Mouse (Mus musculus) liver, embryonic 13.5 days (tissue): ENCODE data around the gene Zmat1. TPM values are rescaled to one million over a fixed set of nuclear protein-coding genes. Genes with fewer than 3 reads are reported as not detected.
"Not testable (repeated sequence)": the region's sequence is repeated elsewhere in the genome, so short reads cannot be mapped to it uniquely, and the experiment has no call there.

Experiments
- ATAC-seq: fragments of 200-750 bp; cut with Nextera tagmentation; 2 replicates; pipeline ENCODE4 v1.8.0; 2017; ENCODE audit warnings: low read depth, mild to moderate bottlenecking, moderate number of reproducible peaks, moderate library complexity
- DNase-seq: peaks from one replicate; pipeline ENCODE4 v3.0.0; 2022
- H3K27ac ChIP-seq: fragments of 300-500 bp; sonication (generic); 2 replicates; pipeline ENCODE4 v1.5.1; 2015; ENCODE audit warnings: moderate library complexity, mild to moderate bottlenecking, inconsistent platforms
- H3K27me3 ChIP-seq: fragments of 300-500 bp; sonication (generic); 2 replicates; pipeline ENCODE4 v1.6.1; 2015; ENCODE audit warnings: mild to moderate bottlenecking, inconsistent platforms
- H3K36me3 ChIP-seq: fragments of 300-500 bp; sonication (generic); 2 replicates; pipeline ENCODE4 v1.6.1; 2015; ENCODE audit warnings: mild to moderate bottlenecking, inconsistent platforms
- H3K4me1 ChIP-seq: fragments of 300-500 bp; sonication (generic); replicated peaks from 2 replicates; pipeline ENCODE4 v1.6.1; 2015; ENCODE audit warnings: inconsistent platforms
- H3K4me2 ChIP-seq: fragments of 300-500 bp; sonication (generic); 2 replicates; pipeline ENCODE4 v1.6.1; 2015; ENCODE audit warnings: inconsistent platforms, mild to moderate bottlenecking, moderate library complexity
- H3K4me3 ChIP-seq: fragments of 300-500 bp; sonication (generic); replicated peaks from 2 replicates; pipeline ENCODE4 v1.5.1; 2015; ENCODE audit warnings: mild to moderate bottlenecking, inconsistent platforms
- H3K9ac ChIP-seq: fragments of 300-500 bp; sonication (generic); 2 replicates; pipeline ENCODE4 v1.6.1; 2015; ENCODE audit warnings: mild to moderate bottlenecking, inconsistent platforms
- H3K9me3 ChIP-seq: fragments of 300-500 bp; sonication (generic); replicated peaks from 2 replicates; pipeline ENCODE4 v1.6.1; 2016; ENCODE audit warnings: inconsistent platforms
- WGBS: fragments of 180-500 bp; shearing (Covaris S2); methylation state at CpG from one replicate; pipeline ENCODE4 v1.1.7; 2015; ENCODE audit not compliant: insufficient replicate concordance; 5-methylcytosine and 5-hydroxymethylcytosine counted together
- polyA plus RNA-seq: library from polyadenylated mRNA; unstranded; fragments of >200 nt; fragmentation: Nextera tagmentation; extraction: Ambion mirVana; gene quantifications from 2 replicates; pipeline ENCODE4 v1.2.1, GENCODE M21; 2015

The Zmat1 gene
- polyA plus RNA-seq: 1.2 and 1.7 TPM in 2 replicates

- Histone ChIP-seq H3K9ac (peak within 1 kb of the TSS; percentile 84), H3K4me3 (peak within 1 kb of the TSS; percentile 69), H3K4me2 (peak within 1 kb of the TSS; percentile 61), H3K27ac (peak within 1 kb of the TSS; percentile 85), H3K4me1 (peaks cover 4% of the 10 kb centered on the region; the same call in 1 of the 2 replicates), H3K9me3 (no peaks in the 10 kb centered on the region), H3K36me3 (no peaks in the 10 kb centered on the region), H3K27me3 (no peaks in the 10 kb centered on the region)
- peak; percentile 100 for ATAC-seq
- DNase-seq: peak; percentile 82
- WGBS: 22% methylated on average over 52 of the region's 65 CpGs
Observed at GRCm38 (mm10) chrX:135008720-135009470, at the start of gene Zmat1. Gene Zmat1 (minus strand): TSS chrX:135009209.

DNA sequence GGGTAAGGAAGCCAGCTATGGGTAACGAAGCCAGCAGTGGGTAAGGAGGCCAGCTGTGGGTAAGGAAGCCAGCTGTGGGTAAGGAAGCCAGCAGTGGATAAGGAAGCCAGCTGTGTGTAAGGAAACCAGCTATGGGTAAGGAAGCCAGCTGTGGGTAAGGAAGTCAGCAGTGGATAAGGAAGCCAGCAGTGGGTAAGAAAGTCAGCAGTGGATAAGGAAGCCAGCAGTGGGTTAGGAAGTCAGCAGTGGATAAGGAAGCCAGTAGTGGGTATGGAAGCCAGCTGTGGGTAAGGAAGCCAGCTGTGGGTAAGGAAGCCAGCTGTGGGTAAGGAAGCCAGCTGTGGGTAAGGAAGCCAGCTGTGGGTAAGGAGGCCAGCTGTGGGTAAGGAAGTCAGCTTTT is 44.9 kb upstream of the Zmat1 start:
- not testable (repeated sequence) for H3K27me3 ChIP-seq, H3K4me1 ChIP-seq, H3K9me3 ChIP-seq, H3K4me3 ChIP-seq, H3K27ac ChIP-seq, H3K9ac ChIP-seq, H3K36me3 ChIP-seq, H3K4me2 ChIP-seq, ATAC-seq, DNase-seq
- WGBS: 30% methylated on average over 1 of the region's 1 CpGs

GRCm38 (mm10) chrX:135035962-135036375 is 27.0 kb upstream of the Zmat1 start:
- Histone ChIP-seq H3K9me3 (no peaks in the 10 kb centered on the region), H3K4me3 (peak overlapping the region; percentile 29), H3K4me1 (no peaks in the 10 kb centered on the region; the same call in 1 of the 2 replicates), H3K4me2 (peak overlapping the region; percentile 47), H3K27me3 (peaks cover 9% of the 10 kb centered on the region; the same call in 1 of the 2 replicates), H3K27ac (no peak overlapping the region), H3K9ac (no peak overlapping the region), H3K36me3 (no peaks in the 10 kb centered on the region)
- ATAC-seq (no peak), DNase-seq (no peak)
- WGBS: 14% methylated on average over 24 of the region's 24 CpGs

- DNase-seq: no peak
- no peaks in the 10 kb centered on the region for H3K4me1 ChIP-seq
- no peak overlapping the region for H3K27ac ChIP-seq
- 68% methylated on average over 9 of the region's 9 CpGs for WGBS
- ATAC-seq: no peak
- H3K36me3 ChIP-seq: no peaks in the 10 kb centered on the region
- no peak overlapping the region for H3K9ac ChIP-seq
- H3K9me3 ChIP-seq: no peaks in the 10 kb centered on the region
- no peaks in the 10 kb centered on the region for H3K27me3 ChIP-seq
- no peak overlapping the region for H3K4me2 ChIP-seq
- no peak overlapping the region for H3K4me3 ChIP-seq
Observed at GRCm38 (mm10) chrX:135025135-135025534, 16.1 kb upstream of the Zmat1 start.

GRCm38 (mm10) chrX:135011381-135011780 is 2.4 kb upstream of the Zmat1 start:
- Histone ChIP-seq H3K27ac (no peak overlapping the region), H3K4me1 (peaks cover 4% of the 10 kb centered on the region; the same call in 1 of the 2 replicates), H3K36me3 (no peaks in the 10 kb centered on the region), H3K27me3 (no peaks in the 10 kb centered on the region), H3K4me3 (no peak overlapping the region), H3K4me2 (no peak overlapping the region), H3K9ac (no peak overlapping the region), H3K9me3 (no peaks in the 10 kb centered on the region)
- no peak for ATAC-seq
- 58% methylated on average over 3 of the region's 3 CpGs for WGBS
- DNase-seq: no peak

- DNase-seq (no peak), ATAC-seq (peak; percentile 9; the same call in 1 of the 2 replicates)
- H3K27me3 ChIP-seq: no peaks in the 10 kb centered on the region
- WGBS: 33% methylated on average over 6 of the region's 6 CpGs
- H3K9me3 ChIP-seq: no peaks in the 10 kb centered on the region
- peak overlapping the region; percentile 61 for H3K4me2 ChIP-seq
- H3K9ac ChIP-seq: peak overlapping the region; percentile 60
- H3K27ac ChIP-seq: no peak overlapping the region
- H3K36me3 ChIP-seq: no peaks in the 10 kb centered on the region
- H3K4me1 ChIP-seq: peaks cover 4% of the 10 kb centered on the region; the same call in 1 of the 2 replicates
- peak overlapping the region; percentile 69 for H3K4me3 ChIP-seq
Observed at GRCm38 (mm10) chrX:135009471-135009815, 434 bp upstream of the Zmat1 start.

DNA sequence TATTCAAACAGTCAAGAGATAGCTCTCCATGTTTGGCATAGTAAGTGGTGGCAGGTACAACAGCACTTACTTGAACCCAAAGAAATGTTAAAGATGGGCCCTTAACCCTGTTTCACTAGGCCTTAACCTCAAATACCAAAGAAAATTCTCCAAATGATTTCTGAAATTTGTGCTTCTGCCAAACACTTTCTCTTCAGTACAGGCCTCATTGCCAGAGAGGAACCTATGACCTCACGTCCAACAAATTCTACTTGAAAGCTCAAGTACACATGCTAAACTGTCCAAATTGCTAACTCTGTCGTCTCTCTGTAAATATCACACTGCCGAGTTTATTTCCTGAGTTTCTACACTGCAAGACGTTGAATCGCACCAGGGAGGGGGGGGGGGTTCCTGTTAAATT is 988 bp downstream of the Zmat1 start:
- H3K9me3 ChIP-seq: no peaks in the 10 kb centered on the region
- peak overlapping the region; percentile 55 for H3K27ac ChIP-seq
- 27% methylated on average over 5 of the region's 5 CpGs for WGBS
- peaks cover 4% of the 10 kb centered on the region; the same call in 1 of the 2 replicates for H3K4me1 ChIP-seq
- H3K9ac ChIP-seq: peak overlapping the region; percentile 50; the same call in 1 of the 2 replicates
- no peaks in the 10 kb centered on the region for H3K36me3 ChIP-seq
- no peak for ATAC-seq
- H3K27me3 ChIP-seq: no peaks in the 10 kb centered on the region
- DNase-seq: no peak
- peak overlapping the region; percentile 61 for H3K4me2 ChIP-seq
- peak overlapping the region; percentile 69 for H3K4me3 ChIP-seq

DNA sequence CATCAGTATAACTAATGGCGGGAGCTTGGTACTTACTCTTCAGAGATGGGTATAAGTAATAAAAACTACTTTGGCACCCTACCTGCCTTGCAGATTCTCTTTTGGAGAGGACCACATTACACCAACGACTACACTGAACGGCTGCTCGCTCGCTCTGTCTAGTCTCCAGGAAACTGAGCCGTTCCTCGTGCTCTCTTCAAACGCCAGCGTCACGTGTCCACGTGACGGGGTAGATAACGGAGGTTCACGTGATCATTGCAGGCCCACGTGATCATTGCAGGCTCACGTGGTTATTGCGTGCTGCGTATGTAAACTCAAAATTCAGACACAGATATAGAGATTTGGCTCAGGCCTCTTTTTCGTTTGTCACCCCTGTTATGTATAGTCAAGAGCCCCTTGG is 44.5 kb downstream of the Zmat1 start, which contains the start of gene Nxf2:
Gene Nxf2, minus strand, starts transcription at position 209 of the 400 bp plus-strand sequence.
- DNase-seq (no peak), ATAC-seq (no peak)
- H3K4me1 ChIP-seq: no peaks in the 10 kb centered on the region
- no peak within 1 kb of the TSS for H3K27ac ChIP-seq
- H3K4me3 ChIP-seq: peak within 1 kb of the TSS; percentile 31
- no peaks in the 10 kb centered on the region for H3K9me3 ChIP-seq
- no peaks in the 10 kb centered on the region for H3K36me3 ChIP-seq
- H3K9ac ChIP-seq: no peak within 1 kb of the TSS
- no peaks in the 10 kb centered on the region; the same call in 1 of the 2 replicates for H3K27me3 ChIP-seq
- WGBS: 85% methylated on average over 19 of the region's 19 CpGs
- peak within 1 kb of the TSS; percentile 54 for H3K4me2 ChIP-seq

GRCm38 (mm10) chrX:134963305-134964094 is 45.5 kb downstream of the Zmat1 start:
- 55% methylated on average over 36 of the region's 53 CpGs for WGBS
- H3K36me3 ChIP-seq: no peaks in the 10 kb centered on the region
- ATAC-seq: peak; percentile 95
- DNase-seq: peak; percentile 48
- H3K4me3 ChIP-seq: peak overlapping the region; percentile 31
- H3K4me2 ChIP-seq: peak overlapping the region; percentile 54
- no peak overlapping the region for H3K9ac ChIP-seq
- no peaks in the 10 kb centered on the region; the same call in 1 of the 2 replicates for H3K27me3 ChIP-seq
- no peaks in the 10 kb centered on the region for H3K9me3 ChIP-seq
- no peaks in the 10 kb centered on the region for H3K4me1 ChIP-seq
- no peak overlapping the region for H3K27ac ChIP-seq

DNA sequence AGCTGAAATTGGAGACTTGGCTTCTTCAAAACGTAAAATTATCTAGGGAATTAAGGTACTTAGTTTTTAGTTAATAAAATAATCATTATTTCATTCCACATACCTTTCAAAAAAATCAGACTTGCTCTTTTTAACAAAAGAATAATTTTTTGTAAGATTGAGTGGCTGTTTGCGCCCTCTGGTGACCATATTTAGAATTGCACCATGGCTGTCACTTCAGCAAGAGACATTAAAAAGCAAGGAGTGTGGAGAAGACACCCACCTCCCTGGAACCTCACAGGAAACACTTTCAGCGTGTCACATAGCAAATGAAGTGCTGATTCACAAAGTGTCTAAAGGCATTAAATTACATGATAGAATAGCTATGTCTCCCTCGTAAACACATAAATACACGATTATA is 78.6 kb downstream of the Zmat1 start:
- Histone ChIP-seq H3K4me3 (no peak overlapping the region), H3K27me3 (no peaks in the 10 kb centered on the region), H3K9me3 (no peaks in the 10 kb centered on the region), H3K27ac (no peak overlapping the region), H3K9ac (no peak overlapping the region), H3K4me1 (no peaks in the 10 kb centered on the region), H3K36me3 (no peaks in the 10 kb centered on the region), H3K4me2 (no peak overlapping the region)
- 26% methylated on average over 5 of the region's 5 CpGs for WGBS
- ATAC-seq: no peak
- no peak for DNase-seq

- no peaks in the 10 kb centered on the region for H3K4me1 ChIP-seq
- H3K4me2 ChIP-seq: no peak overlapping the region
- H3K27ac ChIP-seq: no peak overlapping the region
- WGBS: 60% methylated on average over 5 of the region's 5 CpGs
- no peaks in the 10 kb centered on the region for H3K9me3 ChIP-seq
- no peak overlapping the region for H3K9ac ChIP-seq
- DNase-seq: no peak
- no peaks in the 10 kb centered on the region for H3K27me3 ChIP-seq
- no peak for ATAC-seq
- no peaks in the 10 kb centered on the region for H3K36me3 ChIP-seq
- H3K4me3 ChIP-seq: no peak overlapping the region
Observed at GRCm38 (mm10) chrX:134929927-134930326, 79.1 kb downstream of the Zmat1 start.
